Mouse (Mus musculus) left cerebral cortex, postnatal 36 days (tissue): ENCODE data around the gene Olfr111. TPM values are rescaled to one million over a fixed set of nuclear protein-coding genes. Genes with fewer than 3 reads are reported as not detected.
"Not testable (repeated sequence)": the region's sequence is repeated elsewhere in the genome, so short reads cannot be mapped to it uniquely, and the experiment has no call there.

Experiments
- DNase-seq, 2 experiments: peaks; one replicate each; pipeline ENCODE4 v3.0.0; 2021 to 2022; ENCODE audit warnings: low spot score in 2 of 2, mixed read lengths in 1 of 2
- intact Hi-C: fragments of 180-260 bp; cut with DNase I; formaldehyde crosslinking; loops from one replicate; pipeline ENCODE4 v1.15.1; 2025
- total RNA-seq, 2 experiments: library from RNA; stranded (reverse); gene quantifications; 2 replicates each; pipeline ENCODE4 v1.2.3; 2021

Gene Olfr111
- total RNA-seq: under 1 TPM in 1 of 2 experiments, not detected in 1; 0.17 TPM

DNA sequence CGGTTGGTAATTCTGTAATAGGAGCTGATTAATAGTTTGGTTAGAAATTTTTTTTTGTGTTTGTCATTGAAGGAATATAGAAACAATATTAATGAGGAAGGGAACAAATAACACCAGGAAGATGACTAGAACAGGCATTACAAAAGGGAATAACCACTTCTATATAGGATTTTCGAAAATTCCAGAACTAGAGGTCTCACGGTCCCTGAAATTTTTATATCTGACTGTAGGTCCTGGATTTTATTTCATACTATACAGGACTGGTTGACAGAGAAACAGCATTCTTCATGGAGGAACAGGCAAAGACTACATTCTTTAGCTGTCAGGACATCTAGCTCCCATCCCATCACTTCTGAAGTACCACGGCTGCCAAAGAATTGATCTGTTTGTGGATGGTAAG is at the start of gene Olfr111:
TSS of gene Olfr111 (plus strand) at position 301 of the 400 bp plus-strand sequence.
- intact Hi-C loops: no loop called here
- DNase-seq: no peak

DNA sequence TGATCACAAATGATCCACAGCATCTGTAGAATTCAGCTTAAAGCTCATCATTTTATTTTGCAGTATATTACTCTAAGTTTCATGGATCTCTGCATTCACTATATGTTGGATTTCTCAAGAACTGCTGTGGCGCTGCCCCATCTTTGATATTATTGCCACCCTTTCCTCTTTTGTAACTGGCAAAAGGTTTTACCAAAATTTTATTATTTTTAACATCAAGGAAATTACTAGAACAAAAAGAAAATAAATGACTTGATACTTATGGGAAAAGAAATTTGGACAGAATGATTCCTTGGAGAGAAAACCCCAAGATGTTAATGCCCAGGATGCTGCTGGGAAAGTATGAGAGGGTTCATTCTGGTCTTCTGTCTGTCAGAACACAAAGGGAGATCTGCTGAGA is 49.2 kb upstream of the Olfr111 start, which contains the start of gene Olfr109:
TSS of gene Olfr109 (plus strand) at position 301 of the 400 bp plus-strand sequence.
- intact Hi-C loops: no loop called here
- no peak for DNase-seq

DNA sequence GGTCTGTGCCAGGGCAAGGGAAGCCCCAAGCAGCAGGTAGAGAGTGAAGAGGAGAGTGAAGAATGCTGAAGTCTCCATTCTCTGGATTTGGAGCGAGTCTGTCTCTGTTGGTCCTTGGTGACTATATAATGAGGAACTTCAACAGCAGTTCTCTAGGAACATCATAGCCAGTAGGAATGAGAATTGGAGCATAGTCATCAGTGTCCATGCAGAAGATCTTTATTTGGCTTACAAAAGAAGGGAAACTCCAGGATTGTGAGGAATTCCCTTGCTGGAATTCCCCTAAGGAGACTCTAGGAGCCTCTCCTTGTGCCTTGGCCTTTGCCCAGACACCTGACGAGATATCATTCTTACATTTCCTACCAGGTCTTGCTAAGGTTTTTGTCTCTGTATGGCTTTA is 24.4 kb upstream of the Olfr111 start, which contains the start of gene H2-M2:
TSS of gene H2-M2 (minus strand) at position 101 of the 400 bp plus-strand sequence.
- DNase-seq: no peak
- intact Hi-C loops: no loop called here

DNA sequence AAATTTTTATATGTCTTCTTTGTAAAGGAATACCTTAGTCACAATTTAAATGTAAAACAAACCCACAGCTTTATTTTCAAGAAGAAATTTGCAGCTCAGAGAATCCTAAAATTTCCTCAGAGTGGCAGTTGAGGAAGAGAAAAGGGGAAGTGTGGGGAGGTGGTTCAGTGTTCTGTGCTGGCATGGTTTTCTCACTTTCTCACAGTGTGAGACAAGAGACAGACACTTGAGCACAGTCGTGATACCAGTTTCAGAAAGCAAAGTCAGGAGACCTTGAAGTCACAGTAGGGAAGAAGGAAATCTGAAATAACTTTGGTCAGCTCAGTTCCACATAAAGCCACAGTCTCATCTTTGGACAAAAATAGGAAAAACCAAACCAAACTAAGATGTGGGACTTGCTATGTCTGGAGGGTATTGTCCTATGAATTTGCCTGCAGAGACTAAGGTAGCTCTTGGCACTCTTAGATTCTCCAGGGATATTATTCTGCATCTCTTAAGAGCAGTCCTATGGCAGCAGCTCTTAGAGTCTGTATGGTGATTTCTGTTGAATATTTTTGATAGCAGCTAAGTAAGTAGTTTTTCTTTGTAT is 15.8 kb upstream of the Olfr111 start, which contains the start of gene Olfr110:
TSS of gene Olfr110 (plus strand) at position 539 of the 589 bp plus-strand sequence.
- intact Hi-C loops: no loop called here
- DNase-seq: no peak

DNA sequence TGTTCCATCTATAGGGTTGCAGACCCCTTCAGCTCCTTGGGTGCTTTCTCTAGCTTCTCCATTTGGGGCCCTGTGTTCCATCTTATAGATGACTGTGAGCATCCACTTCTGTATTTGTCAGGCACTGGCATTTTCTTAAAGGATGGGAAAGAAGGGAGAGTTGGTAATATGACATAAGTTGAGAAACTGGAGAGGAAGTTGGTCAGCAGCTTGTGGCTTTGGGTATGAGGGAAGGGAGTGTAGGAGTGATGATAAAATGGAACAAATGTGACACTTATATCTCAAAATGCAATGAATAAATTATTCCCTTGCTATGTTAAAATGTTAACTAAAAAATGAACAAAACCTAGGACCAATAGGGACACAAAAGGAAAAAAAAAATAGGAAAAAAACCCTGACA is 16.8 kb downstream of the Olfr111 start:
- intact Hi-C loops, DNase-seq: not testable (repeated sequence)

DNA sequence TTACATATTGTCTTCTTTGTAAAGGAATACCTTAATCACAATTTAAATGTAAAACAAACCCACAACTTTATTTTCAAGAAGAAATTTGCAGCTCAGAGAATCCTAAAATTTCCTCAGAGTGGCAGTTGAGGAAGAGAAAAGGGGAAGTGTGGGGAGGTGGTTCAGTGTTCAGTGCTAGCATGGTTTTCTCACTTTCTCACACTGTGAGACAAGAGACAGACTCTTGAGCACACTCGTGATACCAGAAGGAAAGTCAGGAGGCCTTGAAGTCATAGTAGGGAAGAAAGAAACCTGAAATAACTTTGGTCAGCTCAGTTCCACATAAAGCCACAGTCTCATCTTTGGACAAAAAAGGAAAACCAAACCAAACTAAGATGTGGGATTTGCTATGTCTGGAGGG is 17.6 kb downstream of the Olfr111 start:
- not testable (repeated sequence) for DNase-seq

DNA sequence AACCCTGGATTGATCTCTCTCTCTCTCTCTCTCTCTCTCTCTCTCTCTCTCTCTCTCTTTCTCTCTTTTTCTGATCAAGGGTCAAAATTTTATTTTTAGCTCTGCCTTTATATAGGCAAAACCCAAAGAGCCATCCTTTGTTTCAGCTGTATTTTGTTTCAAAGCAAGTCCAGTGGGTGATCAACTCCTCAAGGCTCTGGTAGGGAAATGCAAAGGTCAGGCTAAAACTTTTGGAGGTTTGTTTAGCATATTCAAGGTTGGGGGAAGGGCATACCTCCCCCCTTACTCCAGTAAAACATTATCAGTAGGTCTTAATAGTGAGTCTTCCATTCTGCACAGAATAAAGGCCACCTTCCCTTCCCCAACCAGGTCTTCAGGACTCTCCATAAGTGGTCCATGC is 27.3 kb downstream of the Olfr111 start:
- intact Hi-C loops: no loop called here
- DNase-seq: no peak

More for the DNA sequence above, 17.6 kb downstream of the Olfr111 start:
- intact Hi-C loops: not testable (repeated sequence)

DNA sequence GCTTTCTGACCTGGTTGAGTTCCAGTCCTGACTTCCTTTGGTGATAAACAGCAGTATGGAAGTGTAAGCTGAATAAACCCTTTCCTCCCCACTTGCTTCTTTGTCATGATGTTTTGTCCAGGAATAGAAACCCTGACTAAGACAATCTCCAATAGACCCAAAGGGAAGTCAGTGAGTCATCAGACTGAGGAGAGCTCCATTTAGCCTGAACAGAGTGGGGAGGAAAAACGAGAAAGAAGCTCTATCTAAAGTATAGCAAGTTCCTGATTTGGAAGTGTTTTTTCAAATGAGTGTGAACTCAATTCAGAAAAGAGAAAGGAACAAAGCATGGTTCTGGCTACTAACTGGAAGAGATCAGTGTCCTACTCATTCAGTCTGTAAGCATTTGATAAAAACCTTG is 30.6 kb downstream of the Olfr111 start:
- intact Hi-C loops, DNase-seq: not testable (repeated sequence)

DNA sequence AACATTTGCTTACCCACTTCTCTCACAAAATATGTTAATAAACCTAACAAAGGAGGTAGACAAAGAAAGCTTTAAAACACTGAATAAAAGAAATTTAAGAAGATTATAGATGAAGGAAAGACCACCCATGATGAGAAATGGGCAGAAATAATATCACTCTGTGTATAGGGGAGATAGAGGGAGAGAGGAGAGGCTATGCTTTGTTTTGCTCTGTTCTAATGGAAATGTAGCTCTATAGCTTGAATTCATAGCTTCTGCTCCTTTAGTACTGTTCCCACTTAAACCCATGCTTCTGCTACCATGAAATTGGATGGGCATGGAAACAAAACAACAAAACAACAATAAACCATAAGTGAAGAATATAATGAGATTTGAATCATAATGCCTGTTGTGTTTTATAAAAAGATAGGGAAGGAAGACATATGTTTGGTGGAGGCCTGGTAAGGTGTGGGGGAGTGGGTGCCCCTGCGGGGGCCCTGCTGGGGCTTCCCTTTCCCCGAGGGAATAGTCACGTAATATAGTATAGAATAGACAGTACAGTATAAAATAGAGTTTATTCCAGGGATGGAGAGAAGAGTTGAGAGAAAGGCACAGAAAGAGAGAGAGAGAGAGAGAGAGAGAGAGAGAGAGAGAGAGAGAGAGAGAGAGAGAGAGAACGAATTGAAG is 33.8 kb downstream of the Olfr111 start:
- no peak for DNase-seq
- intact Hi-C loops: no loop called here

DNA sequence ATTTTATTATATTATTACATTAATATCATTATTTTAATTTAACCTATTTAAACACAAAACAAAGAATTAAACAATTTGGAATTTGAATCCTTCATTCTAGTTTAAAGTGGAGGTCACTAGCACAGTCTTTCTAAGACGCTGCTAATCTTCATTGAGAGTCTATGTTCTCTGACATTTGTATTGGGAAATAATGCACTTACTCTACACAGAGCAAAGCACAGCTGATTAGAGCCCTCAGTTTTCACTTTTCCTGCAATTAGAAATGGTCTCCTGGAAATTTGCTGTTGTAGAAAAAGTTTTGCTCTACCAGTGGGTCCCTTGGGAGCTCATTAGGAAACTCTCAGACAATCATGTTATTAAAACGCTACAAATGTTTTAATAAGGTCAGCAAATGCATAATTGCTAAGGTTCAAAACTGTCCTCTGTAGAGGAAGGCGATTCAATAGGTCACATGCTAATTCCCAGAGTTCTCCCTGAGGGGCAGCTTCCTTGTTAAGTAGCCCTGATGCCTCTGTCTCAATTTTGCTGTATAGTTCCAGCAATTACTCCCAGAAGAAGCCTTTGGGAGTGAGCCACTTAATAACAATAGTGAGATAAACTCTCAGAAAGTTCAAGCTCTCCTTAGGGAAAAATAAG is 36.1 kb downstream of the Olfr111 start:
- DNase-seq: no peak
- intact Hi-C loops: no loop called here

DNA sequence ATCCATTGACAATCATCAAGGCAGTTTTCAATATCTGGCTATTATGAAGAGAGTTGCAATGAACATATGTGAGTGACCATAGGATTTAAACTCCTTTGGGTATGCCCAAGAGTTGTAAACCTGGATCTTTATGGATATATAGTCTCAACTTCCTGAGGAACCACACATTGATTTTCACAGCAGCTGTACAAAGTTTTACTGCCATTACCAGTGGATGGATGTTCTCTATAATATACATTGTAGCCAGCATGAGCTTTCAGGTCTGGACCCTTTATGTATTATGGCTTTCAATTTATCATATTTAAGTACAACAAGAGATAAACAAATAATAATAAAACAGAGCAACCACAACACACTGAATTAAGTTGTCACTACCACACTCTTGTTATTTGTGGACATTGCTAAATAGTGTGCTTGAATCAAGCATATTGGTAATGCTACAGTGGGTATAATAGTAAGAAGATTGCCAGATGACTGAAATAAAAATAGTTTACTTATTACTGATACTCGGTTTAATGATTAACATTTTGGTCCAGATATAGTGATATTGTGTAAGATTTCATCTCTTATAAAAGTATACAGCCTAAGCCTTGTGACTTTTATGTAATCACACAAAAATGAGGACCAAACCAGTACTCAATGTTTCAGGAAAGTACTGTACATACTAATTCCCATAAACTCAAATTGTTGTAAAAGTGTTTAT is 51.2 kb downstream of the Olfr111 start:
- intact Hi-C loops: no loop called here
- no peak for DNase-seq

DNA sequence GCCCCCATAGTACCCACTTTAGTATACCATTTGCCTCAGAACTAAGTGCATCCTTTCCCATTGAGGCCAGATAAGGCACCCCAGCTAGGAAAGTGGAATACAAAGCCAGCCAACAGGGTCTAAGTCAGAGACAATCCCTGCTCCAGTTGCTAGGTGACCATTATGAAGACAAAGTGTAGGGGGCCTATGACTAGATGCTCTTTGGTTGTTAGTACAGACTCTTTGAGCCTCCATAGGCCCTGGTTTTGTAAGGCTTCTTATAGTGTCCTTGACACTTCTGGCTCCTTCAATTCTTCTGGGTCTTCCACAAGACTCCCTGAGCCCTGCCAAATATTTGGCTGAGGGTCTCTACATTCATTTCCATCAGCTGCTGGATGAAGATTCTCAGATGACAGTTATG is 61.5 kb downstream of the Olfr111 start, which contains the start of gene Olfr112:
TSS of gene Olfr112 (minus strand) at position 101 of the 400 bp plus-strand sequence.
- intact Hi-C loops: no loop called here
- no peak for DNase-seq

DNA sequence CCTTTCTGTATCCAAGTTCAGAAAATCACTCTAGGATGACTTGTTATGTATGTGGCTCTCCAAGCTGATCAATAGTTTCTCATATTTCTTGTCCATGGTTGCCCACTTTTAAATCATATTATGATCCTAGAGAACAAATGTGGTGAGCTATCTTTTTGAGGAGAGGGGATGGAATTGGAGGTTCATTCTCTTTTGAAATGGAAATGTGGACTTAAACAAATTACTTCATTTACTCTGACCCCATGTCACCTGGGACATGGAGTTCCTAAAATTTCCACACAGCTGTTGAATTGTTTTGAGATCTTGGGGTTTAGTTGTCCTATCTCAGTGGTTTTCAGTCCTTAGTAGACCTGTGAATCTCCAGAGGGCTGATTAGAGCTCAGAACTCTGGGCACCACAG is 69.7 kb downstream of the Olfr111 start, which contains the start of gene Olfr113:
TSS of gene Olfr113 (minus strand) at position 101 of the 400 bp plus-strand sequence.
- intact Hi-C loops: no loop called here
- no peak for DNase-seq

Other genes with a start within 250 kb of the Olfr111 start
- gene Olfr98, start 244.3 kb upstream of the Olfr111 start, total RNA-seq: not detected
- 1 to 10 TPM; 3.2 to 3.4 TPM for gene H2-M3, start 237.8 kb upstream of the Olfr111 start, total RNA-seq
- not detected for gene Olfr99, start 224.6 kb upstream of the Olfr111 start, total RNA-seq
- not detected for gene Olfr101, start 203.7 kb upstream of the Olfr111 start, total RNA-seq
- not detected for gene Olfr102, start 191.0 kb upstream of the Olfr111 start, total RNA-seq
- not detected for gene Olfr103, start 168.3 kb upstream of the Olfr111 start, total RNA-seq
- not detected for gene Olfr104-ps, start 148.4 kb upstream of the Olfr111 start, total RNA-seq
- not detected for gene Olfr105-ps, start 129.0 kb upstream of the Olfr111 start, total RNA-seq
- not detected for gene Olfr106-ps, start 117.6 kb upstream of the Olfr111 start, total RNA-seq
- gene Olfr107, start 108.8 kb upstream of the Olfr111 start, total RNA-seq: not detected
- not detected for gene Olfr108, start 62.5 kb upstream of the Olfr111 start, total RNA-seq
- not detected for gene Olfr109, start 49.1 kb upstream of the Olfr111 start, total RNA-seq
- gene H2-M2, start 24.5 kb upstream of the Olfr111 start, total RNA-seq: not detected
- gene Olfr110, start 15.6 kb upstream of the Olfr111 start, total RNA-seq: under 1 TPM in 1 of 2 experiments, not detected in 1; 0.22 TPM
- not detected for gene Olfr112, start 61.4 kb downstream of the Olfr111 start, total RNA-seq
- not detected for gene Olfr113, start 69.6 kb downstream of the Olfr111 start, total RNA-seq
- gene Olfr114, start 84.7 kb downstream of the Olfr111 start, total RNA-seq: not detected
- not detected for gene Olfr115, start 119.1 kb downstream of the Olfr111 start, total RNA-seq
- not detected for gene Olfr116, start 119.2 kb downstream of the Olfr111 start, total RNA-seq
- not detected for gene Olfr117, start 155.8 kb downstream of the Olfr111 start, total RNA-seq
- gene Olfr118, start 159.0 kb downstream of the Olfr111 start, total RNA-seq: not detected
- gene Olfr119, start 188.5 kb downstream of the Olfr111 start, total RNA-seq: not detected
- gene Olfr120, start 213.8 kb downstream of the Olfr111 start, total RNA-seq: not detected
- gene Olfr121, start 240.8 kb downstream of the Olfr111 start, total RNA-seq: not detected